Mouse (Mus musculus): Measurements from ENCODE around the gene Lrrc29. TPM values are rescaled to one million over a fixed set of nuclear protein-coding genes. Genes with fewer than 3 reads are reported as not detected.

The Lrrc29 gene
- total and polyA plus RNA-seq, 2 experiments from 2014 or later, result 1.5 to 5.8 TPM

DNA sequence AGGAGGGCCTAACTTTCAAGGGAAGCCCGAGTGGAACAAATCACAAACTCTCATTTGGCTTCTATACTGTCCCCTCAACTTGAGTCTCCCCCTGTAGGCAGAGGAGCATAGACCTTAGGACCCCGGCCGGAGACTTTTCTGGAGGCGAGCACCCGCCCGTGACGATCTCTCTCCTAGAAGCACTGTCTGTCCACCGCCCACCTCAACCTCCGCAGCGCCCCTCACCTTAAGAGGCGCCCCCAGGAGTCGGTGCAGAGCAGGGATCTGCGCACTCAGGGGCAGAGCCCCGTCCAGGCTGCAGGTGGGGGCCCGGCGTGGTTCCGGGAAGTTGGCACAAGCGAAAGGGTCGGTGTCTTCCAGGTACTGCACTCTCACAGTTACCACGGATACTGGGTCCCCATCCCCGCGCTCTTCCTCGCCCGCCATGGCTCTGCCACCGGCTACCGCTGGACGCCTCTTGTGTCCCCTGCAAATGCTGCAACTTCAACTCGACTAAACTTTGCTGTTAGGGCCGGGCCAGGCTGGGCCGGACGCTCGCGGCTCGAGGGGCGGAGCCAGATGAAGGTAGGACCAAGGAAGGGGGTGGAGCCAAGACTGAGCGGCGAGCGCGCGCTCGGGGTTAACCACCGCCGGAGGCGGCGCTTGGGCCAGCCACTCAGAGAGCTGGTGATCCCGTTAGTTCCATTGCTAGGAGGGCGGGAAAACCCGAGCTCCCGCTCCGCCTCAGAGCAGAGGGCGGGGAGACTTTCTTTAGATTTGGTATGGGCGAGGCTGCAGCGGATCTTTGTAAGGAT lies 21.5 kb upstream of the Lrrc29 start, which contains the start of gene Fhod1:
TSS of gene Fhod1 (minus strand) at position 526 of the 794 bp plus-strand sequence.
- Histone ChIP-seq H3K9ac (replicated peaks; ENCODE audit: low read depth, low read length) (peak within 1 kb of the TSS; percentile 67), H3K4me3 (ENCODE audit: low read depth, low read length) (peak within 1 kb of the TSS; percentile 79), H3K9me3 (replicated peaks; ENCODE audit: control insufficient read depth, low read length) (no peaks in the 10 kb centered on the region), H3K4me2 (ENCODE audit: low read depth, low read length) (peak within 1 kb of the TSS; percentile 95), H3K27me3 (ENCODE audit: control insufficient read depth, insufficient read depth, low read length) (no peaks in the 10 kb centered on the region), H3K36me3 (replicated peaks; ENCODE audit: control insufficient read depth, insufficient read depth, low read length) (no peaks in the 10 kb centered on the region), H3K4me1 (ENCODE audit: control insufficient read depth, insufficient read depth) (peaks cover 34% of the 10 kb centered on the region), H3K27ac (ENCODE audit: low read depth) (peak within 1 kb of the TSS; percentile 76)
- under 1% methylated on average over 53 of the region's 53 CpGs for WGBS
- peak; percentile 85 for ATAC-seq (ENCODE audit: insufficient read depth, low read depth)
- DNase-seq (ENCODE audit: low spot score), result peak; percentile 97
- TF ChIP-seq EP300 (IDR thresholded peaks at IDR 0.05; ENCODE audit: low read depth), result no peak
- TF ChIP-seq CTCF (IDR thresholded peaks at IDR 0.05; ENCODE audit: low read depth), result no peak

DNA sequence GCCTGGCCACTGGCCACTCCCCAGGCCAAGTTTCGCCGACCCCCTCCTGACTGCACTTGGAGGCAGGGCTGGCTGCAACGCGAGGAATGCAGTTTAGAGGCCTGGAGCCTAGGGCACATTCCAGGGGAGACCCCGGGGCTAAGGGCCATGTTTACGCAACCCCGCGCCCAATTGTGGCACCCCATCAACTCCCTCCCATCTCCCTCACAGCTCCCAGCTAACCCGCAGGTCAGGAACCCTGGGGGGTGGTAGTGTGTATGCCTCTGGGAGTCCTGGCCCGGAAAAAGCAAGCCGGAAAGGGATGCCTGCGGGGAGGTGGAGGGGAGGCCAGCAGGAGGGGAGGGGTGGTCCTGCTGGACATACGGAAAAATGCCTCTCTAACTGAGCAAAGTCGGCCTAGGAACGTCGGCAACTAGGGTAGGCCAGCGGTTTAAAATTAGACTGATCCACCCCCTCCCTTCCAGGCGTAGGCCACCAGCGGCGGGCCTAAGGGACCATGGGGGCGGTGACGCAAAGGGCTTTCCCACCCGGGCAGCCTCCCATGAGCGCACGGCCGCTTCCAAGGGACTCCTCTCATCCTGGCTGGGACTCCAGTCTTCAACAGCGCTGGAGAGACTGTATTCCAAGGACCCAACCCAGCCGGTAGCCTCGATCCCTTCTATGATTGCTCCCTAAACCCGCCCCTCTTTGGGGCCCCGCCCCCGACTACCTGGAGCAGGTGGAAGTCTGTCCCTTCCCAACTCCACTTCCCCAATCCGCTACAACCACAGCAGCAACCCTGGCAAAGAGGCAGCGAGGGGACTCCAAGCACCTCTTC lies 20.7 kb upstream of the Lrrc29 start:
- peak; percentile 71 for DNase-seq (ENCODE audit: low spot score)
- no peaks in the 10 kb centered on the region for H3K36me3 ChIP-seq (replicated peaks; ENCODE audit: control insufficient read depth, insufficient read depth, low read length)
- peaks cover 34% of the 10 kb centered on the region for H3K4me1 ChIP-seq (ENCODE audit: control insufficient read depth, insufficient read depth)
- no peaks in the 10 kb centered on the region for H3K9me3 ChIP-seq (replicated peaks; ENCODE audit: control insufficient read depth, low read length)
- 0 out of 2 replicates have a peak, but pooled peaks have one; percentile 0 for TF ChIP-seq CTCF (IDR thresholded peaks at IDR 0.05; ENCODE audit: low read depth)
- no peak for TF ChIP-seq EP300 (IDR thresholded peaks at IDR 0.05; ENCODE audit: low read depth)
- no peaks in the 10 kb centered on the region for H3K27me3 ChIP-seq (ENCODE audit: control insufficient read depth, insufficient read depth, low read length)
- peak overlapping the region; percentile 76 for H3K27ac ChIP-seq (ENCODE audit: low read depth)
- 1% methylated on average over 34 of the region's 34 CpGs for WGBS
- ATAC-seq (ENCODE audit: insufficient read depth, low read depth), result peak; percentile 64
- H3K4me3 ChIP-seq (ENCODE audit: low read depth, low read length), result peak overlapping the region; percentile 79
- H3K9ac ChIP-seq (replicated peaks; ENCODE audit: low read depth, low read length), result peak overlapping the region; percentile 67
- H3K4me2 ChIP-seq (ENCODE audit: low read depth, low read length), result peak overlapping the region; percentile 95

- TF ChIP-seq CTCF (IDR thresholded peaks at IDR 0.05; ENCODE audit: low read depth), result no peak
- TF ChIP-seq EP300 (IDR thresholded peaks at IDR 0.05; ENCODE audit: low read depth), result no peak
- Histone ChIP-seq H3K36me3 (replicated peaks; ENCODE audit: control insufficient read depth, insufficient read depth, low read length) (no peaks in the 10 kb centered on the region), H3K4me2 (ENCODE audit: low read depth, low read length) (peak overlapping the region; percentile 95), H3K27ac (ENCODE audit: low read depth) (peak overlapping the region; percentile 58), H3K4me1 (ENCODE audit: control insufficient read depth, insufficient read depth) (peaks cover 47% of the 10 kb centered on the region), H3K27me3 (ENCODE audit: control insufficient read depth, insufficient read depth, low read length) (no peaks in the 10 kb centered on the region), H3K9ac (replicated peaks; ENCODE audit: low read depth, low read length) (no peak overlapping the region; the same call in 1 of the 2 replicates), H3K4me3 (ENCODE audit: low read depth, low read length) (no peak overlapping the region), H3K9me3 (replicated peaks; ENCODE audit: control insufficient read depth, low read length) (no peaks in the 10 kb centered on the region)
- DNase-seq (ENCODE audit: low spot score) (no peak), ATAC-seq (ENCODE audit: insufficient read depth, low read depth) (no peak)
- 29% methylated on average over 7 of the region's 7 CpGs for WGBS
Observed at GRCm38 (mm10) chr8:105345061-105345975, 19.2 kb upstream of the Lrrc29 start.

GRCm38 (mm10) chr8:105343791-105344574 lies 17.9 kb upstream of the Lrrc29 start:
- no peaks in the 10 kb centered on the region for H3K27me3 ChIP-seq (ENCODE audit: control insufficient read depth, insufficient read depth, low read length)
- no peaks in the 10 kb centered on the region for H3K9me3 ChIP-seq (replicated peaks; ENCODE audit: control insufficient read depth, low read length)
- H3K4me3 ChIP-seq (ENCODE audit: low read depth, low read length), result no peak overlapping the region
- ATAC-seq (ENCODE audit: insufficient read depth, low read depth), result no peak
- H3K4me1 ChIP-seq (ENCODE audit: control insufficient read depth, insufficient read depth), result peaks cover 52% of the 10 kb centered on the region
- H3K27ac ChIP-seq (ENCODE audit: low read depth), result no peak overlapping the region
- H3K36me3 ChIP-seq (replicated peaks; ENCODE audit: control insufficient read depth, insufficient read depth, low read length), result no peaks in the 10 kb centered on the region
- no peak for DNase-seq (ENCODE audit: low spot score)
- TF ChIP-seq CTCF (IDR thresholded peaks at IDR 0.05; ENCODE audit: low read depth), result no peak
- TF ChIP-seq EP300 (IDR thresholded peaks at IDR 0.05; ENCODE audit: low read depth), result no peak
- 44% methylated on average over 8 of the region's 8 CpGs for WGBS
- H3K4me2 ChIP-seq (ENCODE audit: low read depth, low read length), result no peak overlapping the region
- no peak overlapping the region for H3K9ac ChIP-seq (replicated peaks; ENCODE audit: low read depth, low read length)

Measured in heart, postnatal 0 days (tissue).